Mouse (Mus musculus) kidney, postnatal 10 days (tissue): ENCODE data around the gene Sez6.
A peak's percentile ranks its signal among the peaks of the same experiment; 100 is the strongest.

Source experiments
- DNase-seq: peaks from one replicate; pipeline ENCODE4 v3.0.0; 2021; ENCODE audit warnings: mixed read lengths

The Sez6 gene

DNA sequence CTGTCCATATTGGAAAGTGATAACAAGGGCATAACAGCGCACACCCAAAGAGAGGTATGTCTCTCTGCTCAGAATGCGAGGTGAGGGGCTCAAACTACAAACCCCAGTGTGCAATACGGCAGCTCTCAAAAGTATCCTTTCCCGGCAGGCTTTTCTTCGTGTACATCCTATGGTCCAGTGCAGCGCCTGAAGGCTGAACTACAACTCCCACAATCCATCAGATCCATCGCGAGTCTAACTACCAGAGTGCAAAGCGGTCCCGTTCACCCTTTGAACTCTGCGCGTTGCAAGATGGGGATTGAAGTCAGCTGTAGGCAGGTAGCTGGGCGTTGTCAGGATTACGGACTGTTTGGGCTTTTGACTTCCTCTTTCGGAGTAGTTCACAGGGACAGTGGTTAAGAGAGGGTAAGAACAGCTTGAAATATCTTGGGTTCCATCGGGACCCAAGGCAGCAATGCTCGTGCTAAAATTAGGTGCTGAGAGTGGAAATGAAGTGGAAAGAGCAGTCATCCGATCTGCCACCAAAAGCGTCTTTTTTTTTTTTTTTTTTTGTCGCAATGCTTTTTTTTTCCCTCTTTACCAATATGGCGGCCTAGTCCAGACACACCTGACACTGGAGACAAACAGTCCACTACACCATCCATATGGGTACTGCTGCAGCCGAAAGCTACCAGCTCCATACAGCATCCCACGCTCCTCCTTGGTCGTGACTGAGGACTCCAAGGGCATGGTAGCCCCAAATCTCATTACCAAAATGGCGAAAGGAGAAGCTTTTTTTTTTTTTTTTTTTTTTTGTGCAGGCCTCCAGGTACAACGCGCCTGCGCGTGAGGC, 51.2 kb downstream of the Sez6 start:
- peak; percentile 96 for DNase-seq

DNA sequence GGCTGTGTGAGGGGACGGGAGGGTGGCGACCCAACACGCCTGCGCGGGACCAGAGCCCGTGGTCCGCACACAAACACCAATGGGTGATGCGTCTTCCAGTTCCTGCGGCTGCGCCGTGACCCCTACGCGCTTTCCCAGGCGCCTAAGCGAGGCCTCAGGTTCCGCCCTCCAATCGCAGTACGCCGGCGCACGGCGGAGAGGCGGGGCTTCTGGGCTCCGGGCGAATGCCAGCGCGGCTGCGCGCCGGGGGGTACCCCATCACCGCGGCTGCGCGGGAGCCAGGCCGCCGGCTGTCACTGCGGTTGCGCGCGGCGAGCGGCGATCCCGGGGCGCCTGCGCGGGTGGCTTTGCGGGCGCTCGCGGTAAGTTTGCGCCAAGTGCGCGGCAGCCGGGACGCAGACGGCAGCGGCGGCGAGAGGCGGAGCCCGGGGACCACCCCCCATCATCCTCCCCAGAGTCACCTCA, 51.9 kb downstream of the Sez6 start, which contains the start of gene Phf12:
Phf12 (plus strand) TSS at position 314 of the 465 bp plus-strand sequence.
- peak; percentile 99 for DNase-seq

- peak; percentile 74 for DNase-seq
Observed at GRCm38 (mm10) chr11:77983191-77983936, 52.8 kb downstream of the Sez6 start.

- DNase-seq, result peak; percentile 85
Observed at GRCm38 (mm10) chr11:77983937-77984835, 53.6 kb downstream of the Sez6 start.

DNA sequence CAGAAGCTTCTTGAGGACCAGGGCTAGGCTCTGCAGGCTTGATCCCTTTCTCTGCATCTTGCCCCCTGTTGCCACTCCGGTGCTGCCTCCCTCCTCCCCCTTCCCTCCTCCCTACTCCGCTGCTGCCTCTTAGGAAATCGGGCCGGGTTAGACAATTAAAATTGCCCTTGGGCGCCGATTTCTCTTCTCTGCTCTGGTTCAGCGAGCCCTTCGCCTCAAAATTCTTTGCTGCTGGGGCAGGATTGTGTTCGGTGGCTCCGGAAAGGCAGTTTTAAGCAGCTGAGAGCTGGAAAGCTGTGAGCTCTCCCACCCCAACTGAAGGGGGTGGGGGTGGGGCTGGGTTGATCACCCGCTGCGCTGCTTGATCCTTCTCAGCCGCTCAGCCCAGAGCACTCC, 54.2 kb downstream of the Sez6 start:
- DNase-seq, result peak; percentile 73

GRCm38 (mm10) chr11:77985541-77986065, 55.0 kb downstream of the Sez6 start:
- DNase-seq, result no peak

GRCm38 (mm10) chr11:77989071-77989690, 58.6 kb downstream of the Sez6 start:
- DNase-seq, result no peak

GRCm38 (mm10) chr11:77995556-77995955, 65.0 kb downstream of the Sez6 start:
- DNase-seq, result no peak

- DNase-seq, result no peak
Observed at GRCm38 (mm10) chr11:78006446-78006845, 75.8 kb downstream of the Sez6 start.

DNA sequence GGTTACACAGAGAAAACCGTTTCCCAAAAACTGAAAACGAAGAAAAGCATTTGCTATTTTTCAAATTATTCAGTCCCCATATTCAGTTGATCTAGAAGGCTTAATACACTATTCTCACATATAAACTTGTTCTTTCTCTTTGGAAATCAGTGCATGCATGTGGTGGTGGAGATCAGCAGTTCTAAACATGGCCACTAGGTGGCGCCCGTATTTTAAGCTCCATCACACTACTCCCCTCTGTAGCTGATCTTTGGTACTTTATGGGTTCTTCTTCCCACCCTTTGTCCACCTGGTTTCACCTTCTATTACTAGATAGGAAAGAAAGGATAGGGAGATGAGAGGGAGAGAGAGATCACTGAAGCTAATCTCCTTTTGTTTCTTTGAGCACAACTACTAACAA, 89.1 kb downstream of the Sez6 start:
- peak; percentile 89 for DNase-seq

DNA sequence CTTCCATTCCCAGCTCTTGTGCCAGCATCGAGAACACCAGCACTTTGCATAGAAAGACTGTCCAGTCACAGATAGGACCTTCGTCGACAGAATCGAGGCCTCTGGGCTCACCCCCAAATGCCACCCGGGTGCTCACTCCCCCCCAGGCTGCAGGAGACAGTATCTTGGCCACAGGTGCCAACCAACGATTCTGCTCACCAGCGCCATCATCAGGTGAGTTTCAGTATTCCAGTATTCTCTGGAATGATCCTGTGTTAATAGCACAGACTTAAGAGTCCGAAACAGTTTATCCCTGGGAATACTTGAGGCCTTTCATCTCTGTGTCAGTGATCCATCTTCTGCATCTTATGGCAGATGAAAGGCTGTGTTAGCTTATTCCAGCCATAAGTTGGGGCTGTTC, 93.0 kb downstream of the Sez6 start:
- peak; percentile 47 for DNase-seq
